Mouse (Mus musculus): ENCODE measurements around the gene Misp. TPM values are rescaled to one million over a fixed set of nuclear protein-coding genes. Genes with fewer than 3 reads are reported as not detected.

Misp gene
- polyA plus RNA-seq, 1 experiment from 2014 or later: 0.39 TPM

DNA sequence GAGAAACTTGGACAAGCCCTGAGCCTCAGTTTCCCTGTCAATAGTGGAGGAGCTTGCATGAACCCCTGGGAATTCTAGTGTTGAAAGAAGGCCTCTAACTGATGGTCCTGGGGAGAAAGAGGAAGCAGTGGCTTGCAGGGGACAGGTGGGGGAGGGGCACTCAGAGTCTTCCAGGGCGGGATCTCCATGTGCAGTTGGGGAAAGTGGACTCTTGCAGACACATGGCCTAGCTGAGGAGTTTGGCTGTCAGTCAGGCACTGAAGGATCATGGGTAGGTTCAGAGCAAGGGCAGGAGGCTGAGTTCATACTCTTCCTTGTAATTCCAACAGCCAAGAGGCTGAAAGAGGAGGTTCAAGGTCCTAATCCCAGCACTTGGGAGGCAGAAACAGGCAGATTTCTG lies 56.4 kb downstream of the Misp start:
- Histone ChIP-seq H3K9ac (replicated peaks; ENCODE audit: low read length) (no peak overlapping the region), H3K4me3 (ENCODE audit: low read depth, low read length) (no peak overlapping the region), H3K27me3 (ENCODE audit: control insufficient read depth, insufficient read depth, low read length) (no peaks in the 10 kb centered on the region), H3K36me3 (replicated peaks; ENCODE audit: control insufficient read depth, insufficient read depth, low read depth, low read length) (no peaks in the 10 kb centered on the region), H3K27ac (replicated peaks; ENCODE audit: low read depth, low read length) (no peak overlapping the region), H3K4me1 (ENCODE audit: control insufficient read depth, insufficient read depth, low read length) (peaks cover 6% of the 10 kb centered on the region), H3K4me2 (ENCODE audit: low read depth, low read length) (no peak overlapping the region), H3K9me3 (replicated peaks; ENCODE audit: control insufficient read depth, low read length) (no peaks in the 10 kb centered on the region)
- WGBS: 27% methylated on average over 1 of the region's 1 CpGs
- no peak for ATAC-seq (replicated peaks; ENCODE audit: insufficient number of reproducible peaks, low FRiP score, low TSS enrichment, low read depth)
- DNase-seq (ENCODE audit: low spot score): no peak

DNA sequence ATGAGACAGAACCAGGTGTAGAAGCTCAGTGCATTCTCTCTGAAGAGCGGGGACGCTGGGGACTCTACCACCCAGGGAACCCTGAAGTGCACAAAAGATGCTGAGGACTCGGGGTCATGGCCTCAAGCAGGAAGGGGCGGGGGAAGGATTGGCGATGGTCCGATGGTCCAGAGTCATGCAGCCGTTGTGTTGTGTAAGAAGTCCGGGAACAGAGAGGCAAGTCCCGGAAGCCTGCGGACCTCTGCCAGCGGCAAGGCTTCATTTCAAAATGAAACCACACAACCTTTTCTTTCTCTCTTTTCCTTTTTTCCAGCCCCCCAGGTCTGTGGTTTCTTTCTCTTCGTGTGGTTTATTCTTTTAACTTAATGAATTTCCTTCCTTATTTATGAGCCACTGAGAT lies 57.0 kb downstream of the Misp start:
- DNase-seq (ENCODE audit: low spot score) (no peak), ATAC-seq (replicated peaks; ENCODE audit: insufficient number of reproducible peaks, low FRiP score, low TSS enrichment, low read depth) (no peak)
- Histone ChIP-seq H3K36me3 (replicated peaks; ENCODE audit: control insufficient read depth, insufficient read depth, low read depth, low read length) (no peaks in the 10 kb centered on the region), H3K4me2 (ENCODE audit: low read depth, low read length) (no peak overlapping the region), H3K9ac (replicated peaks; ENCODE audit: low read length) (no peak overlapping the region), H3K4me1 (ENCODE audit: control insufficient read depth, insufficient read depth, low read length) (peaks cover 5% of the 10 kb centered on the region), H3K9me3 (replicated peaks; ENCODE audit: control insufficient read depth, low read length) (no peaks in the 10 kb centered on the region), H3K27me3 (ENCODE audit: control insufficient read depth, insufficient read depth, low read length) (peaks cover 4% of the 10 kb centered on the region; the same call in 1 of the 2 replicates), H3K4me3 (ENCODE audit: low read depth, low read length) (no peak overlapping the region), H3K27ac (replicated peaks; ENCODE audit: low read depth, low read length) (no peak overlapping the region)
- 53% methylated on average over 12 of the region's 12 CpGs for WGBS

DNA sequence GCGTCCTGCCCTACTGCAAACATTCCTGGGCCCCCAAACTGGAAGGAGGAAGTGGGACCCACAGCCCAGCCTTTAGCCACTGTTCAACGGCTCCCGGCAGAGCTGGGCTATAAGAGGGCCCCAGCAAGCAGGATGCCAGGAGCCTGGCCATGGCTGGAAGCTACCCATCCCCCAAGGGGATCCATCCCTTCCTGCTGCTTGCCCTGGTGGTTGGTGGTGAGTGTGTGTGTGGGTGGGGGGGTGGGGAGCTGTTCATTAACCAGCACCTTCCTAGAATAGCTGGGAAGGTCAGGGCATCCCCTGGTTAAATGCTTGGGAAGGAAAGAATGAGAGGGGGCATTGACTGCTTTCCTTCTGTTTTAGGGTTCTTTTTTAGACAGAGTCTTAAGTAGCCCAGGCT lies 58.7 kb downstream of the Misp start:
- no peak overlapping the region for H3K4me2 ChIP-seq (ENCODE audit: low read depth, low read length)
- peaks cover 6% of the 10 kb centered on the region; the same call in 1 of the 2 replicates for H3K27me3 ChIP-seq (ENCODE audit: control insufficient read depth, insufficient read depth, low read length)
- H3K27ac ChIP-seq (replicated peaks; ENCODE audit: low read depth, low read length): no peak overlapping the region
- no peak for DNase-seq (ENCODE audit: low spot score)
- H3K9me3 ChIP-seq (replicated peaks; ENCODE audit: control insufficient read depth, low read length): no peaks in the 10 kb centered on the region
- H3K36me3 ChIP-seq (replicated peaks; ENCODE audit: control insufficient read depth, insufficient read depth, low read depth, low read length): no peaks in the 10 kb centered on the region
- no peak overlapping the region for H3K4me3 ChIP-seq (ENCODE audit: low read depth, low read length)
- WGBS: 42% methylated on average over 3 of the region's 3 CpGs
- no peak for ATAC-seq (replicated peaks; ENCODE audit: insufficient number of reproducible peaks, low FRiP score, low TSS enrichment, low read depth)
- H3K4me1 ChIP-seq (ENCODE audit: control insufficient read depth, insufficient read depth, low read length): no peaks in the 10 kb centered on the region
- no peak overlapping the region for H3K9ac ChIP-seq (replicated peaks; ENCODE audit: low read length)

Small RNAs within 50 kb of the gene (microRNA-seq; reads per million reads assigned to microRNA genes)
- not detected for gene Mir6910 (ENCODE audit: borderline number of aligned reads)

Other genes starting within 250 kb of the Misp start
- gene Theg, start 233.7 kb upstream of the Misp start, polyA plus RNA-seq (2014; fragmentation: Nextera tagmentation; extraction: Ambion mirVana): not detected in 2 replicates
- gene C2cd4c, start 207.0 kb upstream of the Misp start, polyA plus RNA-seq (2014; fragmentation: Nextera tagmentation; extraction: Ambion mirVana): 0.04 TPM in 2 replicates
- gene Shc2, start 183.1 kb upstream of the Misp start, polyA plus RNA-seq (2014; fragmentation: Nextera tagmentation; extraction: Ambion mirVana): 9.8 and 10.5 TPM in 2 replicates
- gene Odf3l2, start 175.3 kb upstream of the Misp start, polyA plus RNA-seq (2014; fragmentation: Nextera tagmentation; extraction: Ambion mirVana): not detected in 2 replicates
- gene Madcam1, start 156.4 kb upstream of the Misp start, polyA plus RNA-seq (2014; fragmentation: Nextera tagmentation; extraction: Ambion mirVana): 3.9 and 5.5 TPM in 2 replicates
- 65.6 and 67.3 TPM in 2 replicates for gene Tpgs1, start 151.6 kb upstream of the Misp start, polyA plus RNA-seq (2014; fragmentation: Nextera tagmentation; extraction: Ambion mirVana)
- 150 and 157 TPM in 2 replicates for gene Cdc34, start 138.8 kb upstream of the Misp start, polyA plus RNA-seq (2014; fragmentation: Nextera tagmentation; extraction: Ambion mirVana)
- 0.77 TPM in 1 of 2 replicates, not detected in the other for gene Gzmm, start 132.0 kb upstream of the Misp start, polyA plus RNA-seq (2014; fragmentation: Nextera tagmentation; extraction: Ambion mirVana)
- 630 and 667 TPM in 2 replicates for gene Bsg, start 116.5 kb upstream of the Misp start, polyA plus RNA-seq (2014; fragmentation: Nextera tagmentation; extraction: Ambion mirVana)
- 0.14 and 0.21 TPM in 2 replicates for gene Hcn2, start 104.4 kb upstream of the Misp start, polyA plus RNA-seq (2014; fragmentation: Nextera tagmentation; extraction: Ambion mirVana)
- 30.5 and 35.6 TPM in 2 replicates for gene Polrmt, start 74.4 kb upstream of the Misp start, polyA plus RNA-seq (2014; fragmentation: Nextera tagmentation; extraction: Ambion mirVana)
- gene Fgf22, start 65.9 kb upstream of the Misp start, polyA plus RNA-seq (2014; fragmentation: Nextera tagmentation; extraction: Ambion mirVana): 0.25 and 0.38 TPM in 2 replicates
- gene Rnf126, start 54.0 kb upstream of the Misp start, polyA plus RNA-seq (2014; fragmentation: Nextera tagmentation; extraction: Ambion mirVana): 65.1 and 72.7 TPM in 2 replicates
- gene Fstl3, start 43.7 kb upstream of the Misp start, polyA plus RNA-seq (2014; fragmentation: Nextera tagmentation; extraction: Ambion mirVana): 2.4 and 2.7 TPM in 2 replicates
- gene Prss57, start 30.0 kb upstream of the Misp start, polyA plus RNA-seq (2014; fragmentation: Nextera tagmentation; extraction: Ambion mirVana): not detected in 2 replicates
- gene Palm, start 27.4 kb upstream of the Misp start, polyA plus RNA-seq (2014; fragmentation: Nextera tagmentation; extraction: Ambion mirVana): 85.7 and 102 TPM in 2 replicates
- 237 and 257 TPM in 2 replicates for gene Ptbp1, start 33.4 kb downstream of the Misp start, polyA plus RNA-seq (2014; fragmentation: Nextera tagmentation; extraction: Ambion mirVana)
- 10.9 and 11.2 TPM in 2 replicates for gene Prtn3, start 53.5 kb downstream of the Misp start, polyA plus RNA-seq (2014; fragmentation: Nextera tagmentation; extraction: Ambion mirVana)
- gene Plppr3, start 53.6 kb downstream of the Misp start, polyA plus RNA-seq (2014; fragmentation: Nextera tagmentation; extraction: Ambion mirVana): 78.3 and 85.8 TPM in 2 replicates
- gene Elane, start 65.3 kb downstream of the Misp start, polyA plus RNA-seq (2014; fragmentation: Nextera tagmentation; extraction: Ambion mirVana): 0.50 and 0.88 TPM in 2 replicates
- gene Cfd, start 69.9 kb downstream of the Misp start, polyA plus RNA-seq (2014; fragmentation: Nextera tagmentation; extraction: Ambion mirVana): not detected in 2 replicates
- 36.5 and 36.9 TPM in 2 replicates for gene Med16, start 87.9 kb downstream of the Misp start, polyA plus RNA-seq (2014; fragmentation: Nextera tagmentation; extraction: Ambion mirVana)
- gene Gm26602, start 89.9 kb downstream of the Misp start, polyA plus RNA-seq (2014; fragmentation: Nextera tagmentation; extraction: Ambion mirVana): 4.3 and 11.5 TPM in 2 replicates
- 0.48 and 0.75 TPM in 2 replicates for gene Kiss1r, start 96.0 kb downstream of the Misp start, polyA plus RNA-seq (2014; fragmentation: Nextera tagmentation; extraction: Ambion mirVana)
- 116 and 122 TPM in 2 replicates for gene R3hdm4, start 100.2 kb downstream of the Misp start, polyA plus RNA-seq (2014; fragmentation: Nextera tagmentation; extraction: Ambion mirVana)
- gene Arid3a, start 106.1 kb downstream of the Misp start, polyA plus RNA-seq (2014; fragmentation: Nextera tagmentation; extraction: Ambion mirVana): 5.0 and 5.2 TPM in 2 replicates
- 118 and 123 TPM in 2 replicates for gene Wdr18, start 139.2 kb downstream of the Misp start, polyA plus RNA-seq (2014; fragmentation: Nextera tagmentation; extraction: Ambion mirVana)
- 0.21 and 0.22 TPM in 2 replicates for gene Grin3b, start 149.7 kb downstream of the Misp start, polyA plus RNA-seq (2014; fragmentation: Nextera tagmentation; extraction: Ambion mirVana)
- 13.4 and 13.7 TPM in 2 replicates for gene Tmem259, start 163.3 kb downstream of the Misp start, polyA plus RNA-seq (2014; fragmentation: Nextera tagmentation; extraction: Ambion mirVana)
- gene Cnn2, start 167.6 kb downstream of the Misp start, polyA plus RNA-seq (2014; fragmentation: Nextera tagmentation; extraction: Ambion mirVana): 255 and 271 TPM in 2 replicates
- gene Abca7, start 175.5 kb downstream of the Misp start, polyA plus RNA-seq (2014; fragmentation: Nextera tagmentation; extraction: Ambion mirVana): 0.98 and 1.3 TPM in 2 replicates
- 5.2 and 6.7 TPM in 2 replicates for gene Arhgap45, start 195.7 kb downstream of the Misp start, polyA plus RNA-seq (2014; fragmentation: Nextera tagmentation; extraction: Ambion mirVana)
- 266 and 287 TPM in 2 replicates for gene Polr2e, start 218.8 kb downstream of the Misp start, polyA plus RNA-seq (2014; fragmentation: Nextera tagmentation; extraction: Ambion mirVana)
- 515 and 565 TPM in 2 replicates for gene Gpx4, start 226.2 kb downstream of the Misp start, polyA plus RNA-seq (2014; fragmentation: Nextera tagmentation; extraction: Ambion mirVana)

Data from embryonic facial prominence, embryonic 11.5 days (tissue).